Mouse (Mus musculus) naive thymus-derived CD4-positive, alpha-beta T cell, adult 5 months (primary cell): ENCODE results near the gene Topaz1. TPM values are rescaled to one million over a fixed set of nuclear protein-coding genes. Genes with fewer than 3 reads are reported as not detected.

Experiments
- polyA plus RNA-seq: library from polyadenylated mRNA; unstranded; fragments of 100-300 nt; shearing (Covaris generic); gene quantifications from one replicate; pipeline ENCODE4 v1.2.1, GENCODE M21; 2017

The Topaz1 gene
- polyA plus RNA-seq: not detected

GRCm38 (mm10) chr9:122747060-122747459 lies at the start of gene Topaz1:
Gene Topaz1 (plus strand): TSS chr9:122747346.

DNA sequence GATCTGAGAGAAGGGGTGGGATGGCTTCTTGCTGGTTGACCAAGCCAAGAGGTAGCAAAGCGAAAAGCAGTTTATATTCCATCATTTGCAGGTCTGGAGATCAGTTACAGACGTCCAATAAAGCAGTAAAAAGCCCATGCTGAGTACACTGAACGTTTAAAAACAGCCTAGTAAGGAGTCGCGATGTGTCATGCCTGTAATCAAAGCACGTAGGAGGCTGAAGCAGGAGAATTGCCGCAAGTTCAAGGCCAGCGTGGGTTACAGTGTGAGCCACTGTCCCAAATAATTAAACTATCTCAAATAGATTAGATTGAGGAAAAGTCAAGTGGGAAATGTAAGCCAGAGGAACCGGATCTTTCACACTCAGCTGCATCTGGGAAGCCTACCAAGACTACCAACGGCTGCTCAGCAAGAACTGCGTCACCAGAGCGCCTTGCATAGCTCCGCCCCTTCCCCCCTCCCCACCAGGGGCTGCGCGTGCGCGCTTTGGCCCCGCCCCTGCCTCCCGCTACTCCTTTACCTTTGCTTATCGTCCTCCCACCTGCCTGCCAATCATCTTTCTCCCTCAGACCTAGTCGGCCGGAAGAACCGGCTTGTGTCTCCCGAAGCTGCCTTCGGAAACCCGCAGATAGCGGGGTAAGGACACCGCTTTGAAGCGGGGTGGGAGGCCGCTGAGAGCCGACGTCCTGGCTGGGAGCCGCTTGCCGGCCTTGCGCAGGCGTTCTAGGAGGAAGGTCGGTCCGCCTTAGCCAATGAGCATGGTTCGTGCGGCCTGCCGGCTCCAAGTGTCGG lies 58.1 kb downstream of the Topaz1 start, which contains the start of gene Tcaim:
Gene Tcaim, plus strand, starts transcription at position 487 of the 792 bp plus-strand sequence.

GRCm38 (mm10) chr9:122843760-122844159 lies 96.6 kb downstream of the Topaz1 start, which contains the start of gene Gm35549:
Gene Gm35549 (minus strand): TSS chr9:122844035.

Other genes with a start within 250 kb of the Topaz1 start
- 15.2 TPM for gene Tcaim, start 58.2 kb downstream of the Topaz1 start, polyA plus RNA-seq
- gene Gm35549, start 96.7 kb downstream of the Topaz1 start, polyA plus RNA-seq: 0.52 TPM
- 47.2 TPM for gene Zfp445, start 118.7 kb downstream of the Topaz1 start, polyA plus RNA-seq
- gene Zkscan7, start 138.3 kb downstream of the Topaz1 start, polyA plus RNA-seq: 2.5 TPM
- not detected for gene Zfp105, start 175.7 kb downstream of the Topaz1 start, polyA plus RNA-seq
- gene 1110059G10Rik, start 203.7 kb downstream of the Topaz1 start, polyA plus RNA-seq: 21.9 TPM
- 2.0 TPM for gene Kif15, start 203.7 kb downstream of the Topaz1 start, polyA plus RNA-seq